ENCODE assay signal across 28 mouse cellular contexts in the genomic region with DNA sequence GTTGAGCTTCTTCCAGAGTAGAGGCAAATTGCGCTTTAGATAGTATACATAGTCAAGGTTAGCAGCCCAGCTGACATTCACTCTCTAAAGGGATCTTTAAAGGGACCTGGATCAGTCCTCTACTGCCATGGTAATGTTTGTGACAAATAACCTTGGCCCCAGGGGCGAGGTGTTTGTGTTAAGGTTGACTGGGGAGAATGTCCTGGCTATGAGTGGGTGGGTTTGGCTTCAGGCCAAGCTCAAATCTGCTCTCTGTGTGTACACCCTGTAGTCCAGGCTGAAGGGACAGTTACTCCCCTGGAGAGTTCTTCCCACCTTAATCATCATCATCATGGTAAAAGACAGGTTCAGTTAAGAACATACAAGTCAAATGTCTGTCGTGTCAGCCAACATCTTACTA. TPM values are rescaled to one million over a fixed set of nuclear protein-coding genes. Genes with fewer than 3 reads are reported as not detected.
"Had no signal": no experiment of that assay in that cellular context is flagged by ENCODE, and none has a peak within 500 bp of the region (broad histone marks: within the 10 kb centered on the region; RNA-seq: fewer than 3 reads in every experiment).

No protein-coding gene starts in this region.

- H3K9me3 ChIP-seq: heart, embryonic 13.5 days; heart, embryonic 15.5 days; hindbrain, embryonic 13.5 days; hindbrain, embryonic 15.5 days; kidney, embryonic 15.5 days; limb, embryonic 13.5 days; limb, embryonic 15.5 days had no signal

- DNase-seq: gastrocnemius, adult 2 months; gastrocnemius, postnatal 10 days; gastrocnemius, postnatal 25 days; heart, adult 2 months; heart, postnatal 14 days; heart, postnatal 36 days; kidney, adult 11 months; kidney, adult 2 months; kidney, adult 9 months; kidney, postnatal 14 days; kidney, postnatal 36 days; layer of hippocampus, adult 9-11 months; layer of hippocampus, postnatal 36 days; left cerebral cortex, postnatal 4 days had no signal

- H3K4me1 ChIP-seq: heart, embryonic 13.5 days; heart, embryonic 15.5 days; kidney, embryonic 15.5 days; limb, embryonic 15.5 days had no signal

- H3K4me2 ChIP-seq: heart, embryonic 11.5 days; heart, embryonic 13.5 days; heart, embryonic 15.5 days; hindbrain, embryonic 13.5 days; hindbrain, embryonic 15.5 days; kidney, embryonic 15.5 days; limb, embryonic 13.5 days; limb, embryonic 15.5 days had no signal

- H3K27me3 ChIP-seq: heart, embryonic 15.5 days; kidney, embryonic 15.5 days; limb, embryonic 15.5 days had no signal

- ATAC-seq: hindbrain, postnatal 0 days; intestine, embryonic 16.5 days had no signal

- H3K4me3 ChIP-seq: gastrocnemius, adult 2 months; heart, adult 2 months; heart, embryonic 13.5 days; heart, embryonic 15.5 days; hindbrain, embryonic 13.5 days; hindbrain, embryonic 15.5 days; kidney, embryonic 15.5 days; limb, embryonic 13.5 days; limb, embryonic 15.5 days had no signal

- H3K36me3 ChIP-seq: heart, embryonic 13.5 days; heart, embryonic 15.5 days; hindbrain, embryonic 13.5 days; kidney, embryonic 15.5 days; limb, embryonic 13.5 days; limb, embryonic 15.5 days had no signal

- H3K9ac ChIP-seq: heart, embryonic 13.5 days; heart, embryonic 15.5 days; hindbrain, embryonic 15.5 days; kidney, embryonic 15.5 days; limb, embryonic 13.5 days; limb, embryonic 15.5 days; liver, embryonic 14.5 days had no signal

- H3K27ac ChIP-seq: gastrocnemius, adult 2 months; heart, adult 2 months; heart, embryonic 13.5 days; heart, embryonic 15.5 days; hindbrain, embryonic 13.5 days; hindbrain, embryonic 15.5 days; kidney, embryonic 15.5 days; kidney, postnatal 0 days; limb, embryonic 13.5 days; limb, embryonic 15.5 days; liver, embryonic 14.5 days had no signal

RNA-seq across cellular contexts. Expression of a gene that starts 54.2 kb away (rescaled TPM):
- polyA plus RNA-seq: heart, postnatal 0 days; intestine, embryonic 14.5 days; intestine, embryonic 16.5 days had no signal
